Mouse (Mus musculus): ENCODE measurements at regions not wholly inside any gene's neighbourhood (a gene's known extent, or its start where the extent isn't known, plus 50 kb on each side); places are given as distances from the start of the nearest gene placed in this dataset.

DNA sequence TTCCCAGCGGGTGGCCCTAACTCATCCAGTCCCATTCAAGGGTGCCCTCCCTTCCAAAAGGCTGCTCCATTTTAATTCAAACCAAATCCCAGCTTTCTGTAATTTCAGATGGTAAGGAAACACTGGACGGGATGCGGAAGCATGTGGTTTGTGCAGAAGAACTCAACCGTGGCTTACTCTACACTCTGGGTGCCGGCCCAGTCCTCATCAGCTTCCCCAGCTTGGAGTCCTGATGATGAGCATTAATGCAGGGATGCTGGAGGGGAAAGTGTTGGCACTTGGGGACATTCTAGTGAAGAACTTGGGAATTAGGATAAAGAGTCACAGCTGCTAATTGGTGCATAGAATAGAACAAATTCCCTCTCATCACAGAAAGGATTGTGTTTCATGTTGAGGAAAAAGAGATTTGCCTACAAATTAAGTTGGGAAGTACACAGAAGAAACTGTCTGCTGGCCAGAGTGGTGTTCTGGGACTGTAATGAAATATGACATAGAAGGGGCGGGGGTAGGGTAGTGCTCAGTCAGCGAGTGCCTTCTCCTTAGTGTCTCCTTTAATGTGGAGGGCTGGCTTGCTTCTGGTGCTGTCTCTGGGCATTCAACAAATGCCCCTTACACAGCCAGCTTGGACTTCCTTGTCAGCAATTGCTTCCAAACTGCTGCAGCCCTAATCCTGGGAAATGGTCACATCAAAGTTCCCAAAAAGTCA is 285.0 kb upstream of the Bmper start:
- Histone ChIP-seq H3K27ac (ENCODE audit: low read length) (no peak overlapping the region), H3K4me3 (replicated peaks; ENCODE audit: low read length) (no peak overlapping the region), H3K36me3 (ENCODE audit: control insufficient read depth, insufficient read depth) (no peaks in the 10 kb centered on the region), H3K4me2 (ENCODE audit: low read length) (no peak overlapping the region), H3K4me1 (replicated peaks; ENCODE audit: control insufficient read depth, insufficient read depth, low read length) (0 out of 2 replicates have a peak, but pooled peaks cover 2% of the 10 kb centered on the region), H3K9ac (replicated peaks; ENCODE audit: low read depth, low read length) (no peak overlapping the region), H3K27me3 (replicated peaks; ENCODE audit: control insufficient read depth, insufficient read depth, low read length) (no peaks in the 10 kb centered on the region), H3K9me3 (ENCODE audit: control insufficient read depth, low read length) (no peaks in the 10 kb centered on the region)
- WGBS = 73% methylated on average over 7 of the region's 7 CpGs
- ATAC-seq = peak; percentile 84

DNA sequence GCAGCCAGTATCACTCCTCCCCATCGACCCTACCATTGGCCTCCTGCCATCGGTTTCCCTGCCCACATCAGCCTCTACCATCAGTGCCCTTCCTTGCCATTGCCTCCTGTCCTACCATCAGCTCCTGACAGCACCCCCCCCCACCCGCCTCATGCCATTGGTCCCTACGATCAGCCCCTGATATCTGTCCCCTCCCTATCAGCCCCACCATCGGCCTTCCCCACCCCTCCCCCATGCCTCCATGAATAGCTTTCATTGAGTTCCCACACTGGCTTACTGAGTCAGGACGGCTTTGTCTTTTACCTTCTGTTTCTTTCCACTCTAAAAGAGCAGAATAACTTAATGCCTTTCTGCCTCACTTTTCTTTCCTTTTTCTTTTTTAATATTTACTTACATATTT is 277.9 kb upstream of the Bmper start:
- Histone ChIP-seq H3K4me1 (replicated peaks; ENCODE audit: control insufficient read depth, insufficient read depth, low read length) (no peaks in the 10 kb centered on the region), H3K4me2 (ENCODE audit: low read length) (no peak overlapping the region), H3K27me3 (replicated peaks; ENCODE audit: control insufficient read depth, insufficient read depth, low read length) (no peaks in the 10 kb centered on the region), H3K9me3 (ENCODE audit: control insufficient read depth, low read length) (no peaks in the 10 kb centered on the region), H3K36me3 (ENCODE audit: control insufficient read depth, insufficient read depth) (no peaks in the 10 kb centered on the region), H3K4me3 (replicated peaks; ENCODE audit: low read length) (no peak overlapping the region), H3K9ac (replicated peaks; ENCODE audit: low read depth, low read length) (no peak overlapping the region), H3K27ac (ENCODE audit: low read length) (no peak overlapping the region)
- no peak for ATAC-seq
- WGBS = 53% methylated on average over 6 of the region's 6 CpGs

DNA sequence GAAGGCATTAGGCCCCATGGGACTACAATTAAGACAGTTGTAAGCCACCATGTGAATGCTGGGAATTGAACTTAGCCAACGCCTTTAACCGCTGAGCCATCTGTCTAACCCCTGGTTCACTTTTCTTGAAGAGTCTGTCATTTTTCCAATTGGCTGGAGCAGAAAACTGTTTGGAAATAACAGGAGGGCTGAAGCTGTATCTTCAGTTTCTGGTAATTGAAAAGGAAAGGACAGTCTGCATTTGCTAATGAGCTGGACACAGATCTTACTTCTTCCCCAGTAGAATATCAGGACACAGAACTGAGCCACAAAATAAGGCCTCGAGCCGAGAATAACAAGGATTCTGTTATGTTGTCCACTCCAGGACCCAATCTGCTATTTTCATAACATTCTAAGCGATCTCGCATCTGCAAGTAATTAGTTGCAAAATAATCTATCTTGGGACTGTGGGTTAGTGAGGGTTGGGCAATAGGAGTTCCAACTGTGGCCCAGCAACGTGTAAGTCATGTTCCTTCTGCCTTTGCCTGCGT is 277.4 kb upstream of the Bmper start:
- Histone ChIP-seq H3K9me3 (ENCODE audit: control insufficient read depth, low read length) (no peaks in the 10 kb centered on the region), H3K9ac (replicated peaks; ENCODE audit: low read depth, low read length) (no peak overlapping the region), H3K4me2 (ENCODE audit: low read length) (no peak overlapping the region), H3K4me1 (replicated peaks; ENCODE audit: control insufficient read depth, insufficient read depth, low read length) (no peaks in the 10 kb centered on the region), H3K4me3 (replicated peaks; ENCODE audit: low read length) (no peak overlapping the region), H3K27me3 (replicated peaks; ENCODE audit: control insufficient read depth, insufficient read depth, low read length) (no peaks in the 10 kb centered on the region), H3K27ac (ENCODE audit: low read length) (no peak overlapping the region), H3K36me3 (ENCODE audit: control insufficient read depth, insufficient read depth) (no peaks in the 10 kb centered on the region)
- no peak for ATAC-seq
- 72% methylated on average over 8 of the region's 8 CpGs for WGBS

DNA sequence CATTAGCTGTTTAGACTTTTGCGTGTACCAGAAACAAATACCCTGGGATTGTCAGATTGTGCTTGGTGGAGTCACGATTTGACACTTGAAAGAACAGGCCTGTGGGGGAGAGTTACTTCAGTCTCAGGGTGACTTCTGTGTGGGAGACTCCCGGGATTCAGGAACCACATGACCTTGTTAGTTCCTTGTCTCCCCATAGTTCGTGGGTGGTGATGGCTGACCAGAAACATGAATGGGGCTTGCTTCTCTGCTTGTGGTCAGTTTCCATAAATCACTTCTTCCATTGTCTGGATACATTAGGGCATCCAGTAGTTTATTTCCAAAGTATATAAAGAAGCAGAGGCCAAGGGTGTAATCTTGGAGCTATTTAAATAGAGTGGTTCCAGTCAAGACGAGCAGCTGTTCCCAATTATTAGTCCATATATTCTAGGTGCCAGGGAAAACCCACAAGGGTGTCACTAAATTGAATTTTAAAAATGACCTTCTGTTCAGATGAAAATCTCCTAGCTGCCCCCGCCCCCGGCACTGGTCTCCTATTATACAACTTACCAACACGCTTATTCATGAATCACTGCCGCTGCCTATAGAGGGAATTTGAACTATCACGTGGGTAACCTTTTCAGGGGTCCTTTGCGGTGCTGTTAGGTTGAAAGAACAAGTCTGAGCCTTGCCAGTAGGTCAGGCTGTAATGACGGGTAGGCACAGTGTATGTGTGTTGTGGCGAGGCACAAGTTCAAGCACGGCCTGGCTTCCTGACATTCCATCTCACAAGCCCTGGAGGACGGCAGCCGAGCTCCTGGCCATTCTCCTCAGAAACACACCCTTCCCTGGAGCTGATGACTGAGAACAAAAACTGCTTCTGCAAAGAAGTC is 270.1 kb upstream of the Bmper start:
- Histone ChIP-seq H3K4me3 (replicated peaks; ENCODE audit: low read length) (no peak overlapping the region), H3K9me3 (ENCODE audit: control insufficient read depth, low read length) (no peaks in the 10 kb centered on the region), H3K27ac (ENCODE audit: low read length) (no peak overlapping the region), H3K9ac (replicated peaks; ENCODE audit: low read depth, low read length) (no peak overlapping the region), H3K4me2 (ENCODE audit: low read length) (no peak overlapping the region), H3K27me3 (replicated peaks; ENCODE audit: control insufficient read depth, insufficient read depth, low read length) (no peaks in the 10 kb centered on the region), H3K36me3 (ENCODE audit: control insufficient read depth, insufficient read depth) (no peaks in the 10 kb centered on the region), H3K4me1 (replicated peaks; ENCODE audit: control insufficient read depth, insufficient read depth, low read length) (no peaks in the 10 kb centered on the region)
- 76% methylated on average over 16 of the region's 16 CpGs for WGBS
- ATAC-seq = no peak

DNA sequence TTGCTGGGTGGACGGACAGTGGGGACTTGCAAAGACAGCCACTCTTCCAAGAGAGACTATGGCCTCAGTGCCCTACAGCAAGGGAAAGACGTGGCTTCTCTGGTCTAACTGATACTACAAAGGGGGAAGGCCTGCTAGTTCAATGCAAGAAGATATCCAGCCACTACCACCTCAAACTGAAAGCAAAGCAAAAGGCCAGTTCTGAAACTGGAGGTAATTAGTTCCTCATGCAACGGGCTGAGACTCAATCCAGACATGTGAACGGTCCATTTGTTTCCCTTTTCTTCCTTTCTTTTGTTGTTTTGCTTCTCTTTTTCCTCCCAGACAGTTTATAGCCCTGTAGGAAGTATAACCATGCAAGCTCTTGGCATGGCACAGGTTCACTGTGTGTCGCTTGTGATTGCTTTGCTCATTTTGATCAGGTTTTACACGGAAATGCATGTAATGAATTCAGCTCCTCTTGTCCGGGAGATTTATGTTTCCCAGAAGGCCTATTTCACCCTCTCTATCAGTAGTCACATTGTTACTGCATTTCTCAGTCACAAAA is 260.5 kb upstream of the Bmper start:
- Histone ChIP-seq H3K4me2 (ENCODE audit: low read length) (no peak overlapping the region), H3K4me3 (replicated peaks; ENCODE audit: low read length) (no peak overlapping the region), H3K27me3 (replicated peaks; ENCODE audit: control insufficient read depth, insufficient read depth, low read length) (no peaks in the 10 kb centered on the region), H3K4me1 (replicated peaks; ENCODE audit: control insufficient read depth, insufficient read depth, low read length) (no peaks in the 10 kb centered on the region), H3K27ac (ENCODE audit: low read length) (no peak overlapping the region), H3K9me3 (ENCODE audit: control insufficient read depth, low read length) (no peaks in the 10 kb centered on the region; the same call in 1 of the 2 replicates), H3K9ac (replicated peaks; ENCODE audit: low read depth, low read length) (no peak overlapping the region), H3K36me3 (ENCODE audit: control insufficient read depth, insufficient read depth) (no peaks in the 10 kb centered on the region)
- ATAC-seq = no peak
- WGBS = 53% methylated on average over 7 of the region's 7 CpGs

DNA sequence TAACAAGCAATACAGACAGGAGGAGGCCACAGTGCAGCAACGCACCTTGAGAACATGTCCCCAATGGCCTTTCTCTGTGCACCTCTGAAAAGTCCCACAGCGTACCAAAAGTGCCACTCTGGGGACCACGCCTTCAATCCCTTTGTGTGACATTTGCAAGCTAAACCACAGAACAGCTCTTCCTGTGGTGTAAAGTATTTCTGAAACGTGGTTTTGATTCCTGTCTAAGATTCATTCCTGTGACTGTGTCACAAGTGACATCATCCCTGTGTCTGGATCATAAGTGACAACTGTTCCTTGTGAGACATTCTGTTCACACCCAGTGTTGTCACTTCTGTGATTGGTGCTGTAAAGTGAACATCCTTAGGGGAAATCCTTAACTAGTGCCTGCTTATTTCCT is 251.6 kb upstream of the Bmper start:
- Histone ChIP-seq H3K4me2 (ENCODE audit: low read length) (no peak overlapping the region), H3K36me3 (ENCODE audit: control insufficient read depth, insufficient read depth) (no peaks in the 10 kb centered on the region), H3K27me3 (replicated peaks; ENCODE audit: control insufficient read depth, insufficient read depth, low read length) (no peaks in the 10 kb centered on the region), H3K9ac (replicated peaks; ENCODE audit: low read depth, low read length) (no peak overlapping the region), H3K4me1 (replicated peaks; ENCODE audit: control insufficient read depth, insufficient read depth, low read length) (no peaks in the 10 kb centered on the region), H3K4me3 (replicated peaks; ENCODE audit: low read length) (no peak overlapping the region), H3K9me3 (ENCODE audit: control insufficient read depth, low read length) (no peaks in the 10 kb centered on the region), H3K27ac (ENCODE audit: low read length) (no peak overlapping the region)
- 85% methylated on average over 4 of the region's 4 CpGs for WGBS
- no peak for ATAC-seq

DNA sequence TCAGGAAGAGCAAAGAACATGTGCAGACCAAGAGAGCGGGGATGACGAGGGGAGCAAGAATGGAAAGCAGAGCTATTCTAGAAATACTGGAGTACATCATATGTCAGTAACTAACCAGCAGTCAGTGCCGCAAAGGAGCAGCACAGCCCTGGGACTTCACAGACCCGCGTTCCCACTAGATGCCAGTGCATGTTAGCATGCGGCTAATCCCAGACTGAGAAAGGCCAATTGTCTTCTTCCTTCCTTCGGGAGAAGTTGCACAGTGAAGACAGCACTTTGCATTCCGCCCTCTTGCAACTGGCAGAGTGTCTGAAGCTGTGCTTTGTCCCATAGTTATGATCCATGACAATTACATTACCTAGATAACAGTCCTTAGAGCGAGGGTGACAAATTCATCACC is 246.1 kb upstream of the Bmper start:
- no peaks in the 10 kb centered on the region for H3K4me1 ChIP-seq (replicated peaks; ENCODE audit: control insufficient read depth, insufficient read depth, low read length)
- no peak overlapping the region for H3K9ac ChIP-seq (replicated peaks; ENCODE audit: low read depth, low read length)
- 66% methylated on average over 9 of the region's 9 CpGs for WGBS
- H3K27ac ChIP-seq (ENCODE audit: low read length) = no peak overlapping the region
- no peaks in the 10 kb centered on the region for H3K9me3 ChIP-seq (ENCODE audit: control insufficient read depth, low read length)
- no peaks in the 10 kb centered on the region for H3K27me3 ChIP-seq (replicated peaks; ENCODE audit: control insufficient read depth, insufficient read depth, low read length)
- H3K36me3 ChIP-seq (ENCODE audit: control insufficient read depth, insufficient read depth) = no peaks in the 10 kb centered on the region
- H3K4me2 ChIP-seq (ENCODE audit: low read length) = no peak overlapping the region
- no peak overlapping the region for H3K4me3 ChIP-seq (replicated peaks; ENCODE audit: low read length)
- no peak for ATAC-seq

DNA sequence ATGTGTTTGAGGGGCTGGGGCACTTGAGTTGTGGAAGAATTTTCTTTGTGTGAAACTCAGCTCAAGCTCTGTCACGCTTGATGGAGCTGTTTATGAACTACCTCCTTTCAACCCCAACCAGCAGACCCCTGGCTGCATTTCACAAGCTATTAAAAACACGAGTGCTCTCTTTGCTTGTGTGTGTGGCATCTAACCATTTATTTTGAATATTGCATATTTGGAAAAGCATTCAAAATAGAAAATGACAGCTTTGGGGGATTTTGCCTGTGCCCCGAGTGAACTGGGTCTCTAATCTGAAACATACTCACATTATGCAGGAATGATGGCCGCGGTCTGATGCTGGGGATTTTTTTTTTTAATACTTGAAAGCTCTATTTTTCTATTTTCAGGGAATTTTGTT is 243.2 kb upstream of the Bmper start:
- no peaks in the 10 kb centered on the region for H3K27me3 ChIP-seq (replicated peaks; ENCODE audit: control insufficient read depth, insufficient read depth, low read length)
- H3K9ac ChIP-seq (replicated peaks; ENCODE audit: low read depth, low read length) = no peak overlapping the region
- H3K9me3 ChIP-seq (ENCODE audit: control insufficient read depth, low read length) = no peaks in the 10 kb centered on the region
- H3K36me3 ChIP-seq (ENCODE audit: control insufficient read depth, insufficient read depth) = no peaks in the 10 kb centered on the region
- no peak overlapping the region for H3K4me2 ChIP-seq (ENCODE audit: low read length)
- WGBS = 71% methylated on average over 5 of the region's 5 CpGs
- no peaks in the 10 kb centered on the region for H3K4me1 ChIP-seq (replicated peaks; ENCODE audit: control insufficient read depth, insufficient read depth, low read length)
- no peak for ATAC-seq
- no peak overlapping the region for H3K27ac ChIP-seq (ENCODE audit: low read length)
- H3K4me3 ChIP-seq (replicated peaks; ENCODE audit: low read length) = no peak overlapping the region

DNA sequence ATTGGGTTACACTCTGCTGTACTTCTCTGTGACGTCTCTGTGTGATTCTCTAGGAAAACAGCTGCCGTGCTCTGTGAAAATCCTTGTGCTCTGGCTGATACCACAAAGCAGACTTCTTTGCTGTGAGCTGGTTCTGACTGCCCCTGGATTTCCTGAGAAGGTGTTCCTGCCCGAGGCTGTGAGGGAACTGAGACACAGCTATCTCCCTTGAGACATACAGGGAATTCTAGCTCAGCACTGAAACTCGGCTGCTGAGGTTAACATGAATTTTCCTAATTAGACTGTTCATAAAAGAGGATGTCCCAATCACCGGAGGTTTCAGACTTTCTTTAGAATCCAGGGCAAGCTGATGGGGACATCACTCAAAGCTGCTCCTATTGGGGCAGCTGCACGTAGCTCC is 233.4 kb upstream of the Bmper start:
- H3K27me3 ChIP-seq (replicated peaks; ENCODE audit: control insufficient read depth, insufficient read depth, low read length) = no peaks in the 10 kb centered on the region
- WGBS = 81% methylated on average over 6 of the region's 6 CpGs
- H3K9me3 ChIP-seq (ENCODE audit: control insufficient read depth, low read length) = no peaks in the 10 kb centered on the region
- no peak for ATAC-seq
- H3K36me3 ChIP-seq (ENCODE audit: control insufficient read depth, insufficient read depth) = no peaks in the 10 kb centered on the region
- no peak overlapping the region for H3K9ac ChIP-seq (replicated peaks; ENCODE audit: low read depth, low read length)
- H3K4me3 ChIP-seq (replicated peaks; ENCODE audit: low read length) = no peak overlapping the region
- H3K4me1 ChIP-seq (replicated peaks; ENCODE audit: control insufficient read depth, insufficient read depth, low read length) = no peaks in the 10 kb centered on the region
- no peak overlapping the region for H3K4me2 ChIP-seq (ENCODE audit: low read length)
- H3K27ac ChIP-seq (ENCODE audit: low read length) = no peak overlapping the region

Measured in forebrain, embryonic 16.5 days (tissue).